Mouse (Mus musculus) bone marrow, adult 2 months (tissue): ENCODE results near the gene Slit3.

ENCODE experiments used
- CTCF ChIP-seq: fragments of 200-500 bp; IDR thresholded peaks from 2 replicates; pipeline ENCODE4 v1.5.1; 2011; ENCODE audit warnings: low read length, control low read depth; ENCODE audit not compliant: control insufficient read depth, insufficient read depth
- POLR2A ChIP-seq: fragments of 200-500 bp; IDR thresholded peaks from 2 replicates; pipeline ENCODE4 v1.6.1; 2011; ENCODE audit warnings: low read depth, mild to moderate bottlenecking, control low read depth, low read length, borderline replicate concordance; ENCODE audit not compliant: control insufficient read depth

- TF ChIP-seq POLR2A = no peak
- TF ChIP-seq CTCF = no peak
Observed at GRCm38 (mm10) chr11:35602586-35602985, 481.6 kb downstream of the Slit3 start.
